Mouse (Mus musculus): ENCODE data around the gene Nsmf. TPM values are rescaled to one million over a fixed set of nuclear protein-coding genes. Genes with fewer than 3 reads are reported as not detected.

Gene Nsmf
- total RNA-seq (2023), result 10 to 100 TPM; 44.6 to 55.0 TPM

DNA sequence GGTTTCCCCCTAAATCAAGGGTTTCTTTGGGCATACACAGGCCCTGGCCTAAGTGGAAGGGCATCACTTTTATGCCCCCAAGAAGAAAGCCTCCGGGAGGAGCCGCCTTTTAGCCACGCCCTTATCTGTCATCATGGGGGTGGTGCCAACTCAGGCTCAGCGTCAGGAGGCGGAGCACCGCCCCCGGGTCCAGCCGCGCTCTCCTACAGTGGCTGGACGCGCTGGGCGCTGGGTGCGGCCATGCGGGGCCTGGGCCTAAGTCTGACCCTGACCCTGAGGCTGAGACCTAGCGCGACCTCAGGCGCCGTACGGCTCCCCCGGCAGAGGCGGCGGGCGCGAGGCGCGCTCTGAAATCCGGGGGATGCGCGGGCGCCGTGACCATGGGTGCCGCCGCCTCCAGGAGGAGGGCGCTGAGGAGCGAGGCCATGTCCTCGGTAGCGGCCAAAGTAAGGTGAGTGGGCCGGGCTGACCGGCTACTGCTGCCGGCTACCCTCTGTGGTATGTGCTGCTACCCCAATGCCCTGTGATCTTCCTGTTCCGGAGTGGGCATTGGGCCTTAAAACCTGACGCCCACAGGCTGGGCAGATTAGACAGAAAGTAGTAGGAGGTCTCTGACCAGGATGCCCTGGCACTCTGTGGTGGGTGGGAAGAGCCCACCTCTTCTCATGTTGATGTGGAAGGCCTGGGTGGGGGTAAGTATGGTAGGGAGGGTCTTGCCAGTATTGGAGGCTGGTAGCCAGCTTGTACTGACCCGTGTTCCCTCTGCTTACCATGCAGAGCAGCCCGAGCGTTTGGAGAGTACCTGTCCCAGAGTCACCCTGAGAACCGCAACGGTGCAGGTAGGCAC, at the start of gene Nsmf:
Gene Nsmf (plus strand): TSS at position 135 of the 847 bp plus-strand sequence.

DNA sequence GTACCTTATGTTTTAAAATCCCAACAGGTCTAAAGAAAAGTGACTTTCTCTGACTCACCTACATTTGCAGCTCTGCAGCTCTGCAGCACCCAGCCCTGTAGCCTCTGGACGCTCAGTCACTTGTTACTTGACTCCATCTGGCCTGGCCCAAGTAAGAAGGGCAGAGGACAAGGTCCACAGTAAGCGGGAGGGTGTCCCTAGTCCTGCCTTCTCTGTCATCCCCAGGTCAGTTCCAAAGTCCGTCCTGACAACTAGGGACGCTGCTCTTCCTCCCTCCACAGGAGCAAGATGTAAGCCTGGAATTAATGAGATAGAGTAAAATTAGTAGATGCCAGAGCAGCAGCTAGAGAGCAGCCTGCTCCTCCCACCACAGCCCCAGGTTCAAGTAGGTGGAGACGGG, 25.9 kb downstream of the Nsmf start, which contains the start of gene Entpd8:
Gene Entpd8 (plus strand): TSS at position 229 of the 400 bp plus-strand sequence.

DNA sequence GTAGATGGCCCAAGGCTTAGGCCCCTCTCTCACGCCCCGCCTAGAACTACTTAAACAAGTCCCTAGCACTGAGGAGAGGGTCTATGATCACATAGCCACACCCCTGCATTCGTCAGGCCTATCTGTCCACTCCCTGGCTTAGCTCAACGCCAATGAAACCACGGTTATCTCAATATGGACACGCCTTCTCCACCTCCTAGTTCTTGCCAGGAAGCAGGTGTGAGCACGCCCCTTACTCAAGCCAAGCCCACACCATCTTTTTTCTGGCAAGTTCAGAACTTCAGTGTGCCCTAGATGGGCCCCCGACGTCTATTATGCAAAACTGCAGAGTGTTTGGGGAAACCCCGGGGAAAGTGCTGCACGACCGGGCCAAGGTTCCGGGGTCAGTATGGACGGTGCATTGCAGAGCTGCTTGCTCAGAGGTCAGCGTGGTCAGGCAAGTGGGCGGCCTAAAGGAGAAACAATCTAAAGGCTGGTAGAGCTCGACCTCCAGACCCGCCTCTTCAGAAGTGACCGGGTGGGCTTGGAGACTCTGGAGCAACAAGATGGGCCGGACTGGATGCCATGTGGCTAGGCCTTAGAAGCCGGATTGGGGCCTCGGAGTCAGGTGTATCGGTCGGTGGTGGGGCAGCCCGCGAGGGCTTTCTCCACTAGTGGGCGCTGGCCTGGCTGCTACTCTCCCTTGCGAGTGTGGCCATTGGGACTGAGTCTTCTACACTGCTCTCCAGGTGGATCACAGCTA, 41.1 kb downstream of the Nsmf start, which contains the start of gene Noxa1:
Gene Noxa1 (minus strand): TSS at position 41 of the 742 bp plus-strand sequence.

Other genes starting within 250 kb of the Nsmf start
- 100 to 1,000 TPM; 120 to 122 TPM for gene Ehmt1, start 134.7 kb upstream of the Nsmf start, total RNA-seq (2023)
- 100 to 1,000 TPM; 152 to 161 TPM for gene Arrdc1, start 119.1 kb upstream of the Nsmf start, total RNA-seq (2023)
- gene Zmynd19, start 104.6 kb upstream of the Nsmf start, total RNA-seq (2023), result 10 to 100 TPM; 17.5 to 19.8 TPM
- 10 to 100 TPM; 14.8 to 20.9 TPM for gene Dph7, start 92.0 kb upstream of the Nsmf start, total RNA-seq (2023)
- 10 to 100 TPM; 21.7 to 31.1 TPM for gene Mrpl41, start 79.3 kb upstream of the Nsmf start, total RNA-seq (2023)
- gene Pnpla7, start 78.3 kb upstream of the Nsmf start, total RNA-seq (2023), result 100 to 1,000 TPM; 129 to 133 TPM
- not detected for gene Entpd8, start 25.9 kb downstream of the Nsmf start, total RNA-seq (2023)
- not detected for gene Noxa1, start 40.8 kb downstream of the Nsmf start, total RNA-seq (2023)
- gene Nrarp, start 126.4 kb downstream of the Nsmf start, total RNA-seq (2023), result 1 to 10 TPM; 3.7 to 4.2 TPM
- 10 to 100 TPM; 36.4 to 59.0 TPM for gene Tor4a, start 142.5 kb downstream of the Nsmf start, total RNA-seq (2023)
- gene Nelfb, start 157.1 kb downstream of the Nsmf start, total RNA-seq (2023), result 10 to 100 TPM; 96.3 to 98.1 TPM
- not detected for gene Stpg3, start 160.3 kb downstream of the Nsmf start, total RNA-seq (2023)
- under 1 TPM in 1 of 2 experiments, not detected in 1; 0.50 TPM for gene Fam166a, start 164.4 kb downstream of the Nsmf start, total RNA-seq (2023)
- gene Tubb4b, start 170.3 kb downstream of the Nsmf start, total RNA-seq (2023), result 100 to 1,000 TPM; 117 to 128 TPM
- not detected for gene Slc34a3, start 180.0 kb downstream of the Nsmf start, total RNA-seq (2023)
- not detected for gene Rnf224, start 182.4 kb downstream of the Nsmf start, total RNA-seq (2023)
- not detected for gene Rnf208, start 187.9 kb downstream of the Nsmf start, total RNA-seq (2023)
- gene Cysrt1, start 188.1 kb downstream of the Nsmf start, total RNA-seq (2023), result not detected
- 10 to 100 TPM; 10.7 to 11.9 TPM for gene AL732309.1, start 192.5 kb downstream of the Nsmf start, total RNA-seq (2023)
- 10 to 100 TPM; 20.1 to 25.4 TPM for gene Tmem203, start 201.1 kb downstream of the Nsmf start, total RNA-seq (2023)
- gene Tprn, start 208.3 kb downstream of the Nsmf start, total RNA-seq (2023), result 10 to 100 TPM; 15.5 to 20.0 TPM
- gene Ssna1, start 218.1 kb downstream of the Nsmf start, total RNA-seq (2023), result 10 to 100 TPM; 43.7 to 44.2 TPM
- gene Anapc2, start 218.1 kb downstream of the Nsmf start, total RNA-seq (2023), result 100 to 1,000 TPM; 114 to 127 TPM
- not detected for gene Tmem210, start 233.8 kb downstream of the Nsmf start, total RNA-seq (2023)
- not detected for gene Lrrc26, start 235.6 kb downstream of the Nsmf start, total RNA-seq (2023)